In genomic region chr12:15896511-15896910, GRCm38 (mm10) we compare ENCODE assay signal across 11 mouse cellular contexts.
DNase-seq lines count a peak whose midpoint lies in the region; ATAC-seq lines count a peak whose summit lies in the region.
"Had no signal": no experiment of that assay in that cellular context is flagged by ENCODE, and none has a peak within 500 bp of the region (broad histone marks: within the 10 kb centered on the region; RNA-seq: fewer than 3 reads in every experiment).

No protein-coding gene starts in this region.

- 78% methylated on average over 3 of the region's 3 CpGs for WGBS in neural tube, embryonic 15.5 days
- 45% methylated on average over 3 of the region's 3 CpGs for WGBS in forebrain, embryonic 16.5 days

- H3K9ac ChIP-seq in neural tube, embryonic 15.5 days (replicated peaks): no peak overlapping the region
- H3K9ac ChIP-seq in forebrain, embryonic 16.5 days (replicated peaks; ENCODE audit: low read depth, low read length): no peak overlapping the region
- H3K9ac ChIP-seq: embryonic facial prominence, embryonic 15.5 days; lung, embryonic 14.5 days had no signal

- intact Hi-C loops in left cerebral cortex, postnatal 10 days (cut with DNase I): no loop called here

- H3K27me3 ChIP-seq in neural tube, embryonic 15.5 days (replicated peaks): no peaks in the 10 kb centered on the region
- no peaks in the 10 kb centered on the region for H3K27me3 ChIP-seq in forebrain, embryonic 16.5 days (replicated peaks; ENCODE audit: control insufficient read depth, insufficient read depth, low read length)
- H3K27me3 ChIP-seq: embryonic facial prominence, embryonic 15.5 days had no signal

- no peaks in the 10 kb centered on the region for H3K9me3 ChIP-seq in neural tube, embryonic 15.5 days (replicated peaks)
- H3K9me3 ChIP-seq in forebrain, embryonic 16.5 days (ENCODE audit: control insufficient read depth, low read length): no peaks in the 10 kb centered on the region
- H3K9me3 ChIP-seq: embryonic facial prominence, embryonic 15.5 days had no signal

- no peaks in the 10 kb centered on the region for H3K36me3 ChIP-seq in neural tube, embryonic 15.5 days
- no peaks in the 10 kb centered on the region for H3K36me3 ChIP-seq in forebrain, embryonic 16.5 days (ENCODE audit: control insufficient read depth, insufficient read depth)
- H3K36me3 ChIP-seq: embryonic facial prominence, embryonic 15.5 days had no signal

- H3K4me3 ChIP-seq in neural tube, embryonic 15.5 days (replicated peaks): no peak overlapping the region
- H3K4me3 ChIP-seq in forebrain, embryonic 16.5 days (replicated peaks; ENCODE audit: low read length): no peak overlapping the region
- H3K4me3 ChIP-seq: embryonic facial prominence, embryonic 15.5 days had no signal

- no peak overlapping the region for H3K27ac ChIP-seq in neural tube, embryonic 15.5 days (replicated peaks)
- no peak overlapping the region for H3K27ac ChIP-seq in forebrain, embryonic 16.5 days (ENCODE audit: low read length)
- H3K27ac ChIP-seq: embryonic facial prominence, embryonic 15.5 days had no signal

- no peak overlapping the region for H3K4me2 ChIP-seq in neural tube, embryonic 15.5 days
- no peak overlapping the region for H3K4me2 ChIP-seq in forebrain, embryonic 16.5 days (ENCODE audit: low read length)
- H3K4me2 ChIP-seq: embryonic facial prominence, embryonic 15.5 days; lung, embryonic 14.5 days had no signal

- no peak for DNase-seq in neural tube, embryonic 10.5 days (ENCODE audit: extremely low spot score, low spot score)
- DNase-seq in left cerebral cortex, postnatal 10 days (ENCODE audit: extremely low spot score in 1 of 2, low spot score in 2 of 2): peak; percentile 40 to 59
- DNase-seq in right cerebral cortex, postnatal 36 days (ENCODE audit: low spot score in 2 of 2): peak; percentile 52 to 68
- DNase-seq in urinary bladder, postnatal 25 days (ENCODE audit: low spot score): no peak
- DNase-seq in embryo, embryonic 11 days: no peak
- DNase-seq in heart, adult 11 months: no peak
- DNase-seq: kidney, adult 8-10 months; lung, embryonic 14.5 days had no signal

- ATAC-seq in neural tube, embryonic 15.5 days (ENCODE audit: low FRiP score): peak; percentile 65
- ATAC-seq in forebrain, embryonic 16.5 days: peak; percentile 70

- H3K4me1 ChIP-seq in neural tube, embryonic 15.5 days: peaks cover 2% of the 10 kb centered on the region; the same call in 1 of the 2 replicates
- H3K4me1 ChIP-seq in forebrain, embryonic 16.5 days (replicated peaks; ENCODE audit: control insufficient read depth, insufficient read depth, low read length): 0 out of 2 replicates have a peak, but pooled peaks cover 2% of the 10 kb centered on the region
- H3K4me1 ChIP-seq: embryonic facial prominence, embryonic 15.5 days had no signal

Comparison
In these comparisons a context has a peak if more than half of its experiments do, and no peak if none do; other contexts are left out.
1. DNase-seq: peak in left cerebral cortex, postnatal 10 days (2 of 2) and right cerebral cortex, postnatal 36 days (2 of 2); none in neural tube, embryonic 10.5 days (single experiment), urinary bladder, postnatal 25 days (single experiment), embryo, embryonic 11 days (single experiment) and heart, adult 11 months (single experiment).